Mouse (Mus musculus) intestine, postnatal 0 days (tissue): Measurements from ENCODE around the gene Plin4. TPM values are rescaled to one million over a fixed set of nuclear protein-coding genes. Genes with fewer than 3 reads are reported as not detected.

Experiments
- ATAC-seq: fragments of 200-750 bp; cut with Nextera tagmentation; 2 replicates; pipeline ENCODE4 v1.8.0; 2017; ENCODE audit warnings: mild to moderate bottlenecking, moderate TSS enrichment, moderate library complexity
- H3K27ac ChIP-seq: fragments of 300-500 bp; sonication (generic); 2 replicates; pipeline ENCODE4 v1.5.1; 2014; ENCODE audit warnings: mild to moderate bottlenecking, low read depth, low read length, moderate library complexity
- H3K27me3 ChIP-seq: fragments of 300-500 bp; sonication (generic); replicated peaks from 2 replicates; pipeline ENCODE4 v1.6.1; 2014; ENCODE audit warnings: low read length, mixed read lengths; ENCODE audit not compliant: control insufficient read depth, insufficient read depth
- H3K36me3 ChIP-seq: fragments of 300-500 bp; sonication (generic); 2 replicates; pipeline ENCODE4 v1.6.1; 2014; ENCODE audit warnings: mild to moderate bottlenecking, moderate library complexity; ENCODE audit not compliant: control insufficient read depth, insufficient read depth
- H3K4me1 ChIP-seq: fragments of 300-500 bp; sonication (generic); replicated peaks from 2 replicates; pipeline ENCODE4 v1.6.1; 2014; ENCODE audit warnings: antibody characterized with exemption, low read length, mixed read lengths; ENCODE audit not compliant: control insufficient read depth, insufficient read depth
- H3K4me2 ChIP-seq: fragments of 300-500 bp; sonication (generic); replicated peaks from 2 replicates; pipeline ENCODE4 v1.6.1; 2014; ENCODE audit warnings: low read depth, mild to moderate bottlenecking, moderate library complexity
- H3K4me3 ChIP-seq: fragments of 300-500 bp; sonication (generic); 2 replicates; pipeline ENCODE4 v1.5.1; 2014; ENCODE audit warnings: low read depth, low read length
- H3K9ac ChIP-seq: fragments of 300-500 bp; sonication (generic); 2 replicates; pipeline ENCODE4 v1.6.1; 2014; ENCODE audit warnings: mild to moderate bottlenecking, low read depth, low read length
- H3K9me3 ChIP-seq: fragments of 300-500 bp; sonication (generic); 2 replicates; pipeline ENCODE4 v1.6.1; 2016; ENCODE audit warnings: mixed run types; ENCODE audit not compliant: control insufficient read depth
- CTCF ChIP-seq: sonication (generic); IDR thresholded peaks from 2 replicates; pipeline ENCODE4 v1.5.1; 2016; ENCODE audit warnings: low read depth, mild to moderate bottlenecking, control low read depth, antibody characterized with exemption, moderate library complexity
- WGBS: fragments of 180-500 bp; shearing (Covaris S2); extraction: QIAGEN DNeasy Blood & Tissue Kit; methylation state at CpG from one replicate; pipeline ENCODE4 v1.1.7; 2014; 5-methylcytosine and 5-hydroxymethylcytosine counted together
- polyA plus RNA-seq: library from polyadenylated mRNA; unstranded; fragments of >200 nt; fragmentation: Nextera tagmentation; extraction: Ambion mirVana; gene quantifications from 2 replicates; pipeline ENCODE4 v1.2.1, GENCODE M21; 2015

The Plin4 gene
- polyA plus RNA-seq, 1 experiment from 2014 or later: 0.30 TPM

DNA sequence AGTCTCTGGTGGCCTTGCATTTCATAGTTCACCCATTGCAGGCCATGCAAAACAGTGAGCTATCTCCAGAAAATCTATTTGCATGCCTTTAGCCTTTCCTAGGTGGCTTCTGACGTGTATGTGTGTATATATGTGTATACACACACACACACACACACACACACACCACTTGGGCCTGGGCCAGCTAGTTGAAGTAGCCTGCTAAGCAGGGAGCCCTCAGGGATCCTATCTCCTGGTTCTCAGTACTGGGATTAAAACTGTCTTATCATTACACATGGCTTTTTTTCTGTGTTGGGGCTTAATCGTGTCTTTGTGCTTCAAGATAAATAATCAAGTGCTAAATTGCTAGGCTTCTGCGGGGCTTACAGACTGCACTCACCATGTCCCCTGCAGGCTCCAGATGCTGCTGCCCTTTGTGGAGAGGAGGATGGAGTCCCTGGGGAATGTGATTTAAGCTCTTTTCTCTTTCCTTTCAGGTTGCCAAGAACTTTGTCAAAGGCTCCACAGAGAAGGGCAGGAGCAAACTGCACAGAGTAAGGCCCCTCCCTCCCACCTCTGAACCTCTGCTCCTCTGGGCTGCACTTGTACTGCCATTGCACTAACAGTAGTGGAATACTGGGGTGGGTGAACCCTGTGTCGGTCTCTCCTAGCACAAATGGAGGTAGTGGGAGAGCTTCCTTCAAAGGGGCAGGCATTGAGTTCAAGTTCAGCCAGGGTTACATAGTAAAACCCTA, 53.5 kb downstream of the Plin4 start:
- H3K36me3 ChIP-seq: peaks cover 49% of the 10 kb centered on the region
- no peaks in the 10 kb centered on the region for H3K9me3 ChIP-seq
- WGBS: 60% methylated on average over 4 of the region's 4 CpGs
- no peak for TF ChIP-seq CTCF
- H3K27ac ChIP-seq: no peak overlapping the region
- H3K9ac ChIP-seq: no peak overlapping the region
- no peak overlapping the region for H3K4me2 ChIP-seq
- H3K4me1 ChIP-seq: no peaks in the 10 kb centered on the region
- no peak overlapping the region for H3K4me3 ChIP-seq
- H3K27me3 ChIP-seq: no peaks in the 10 kb centered on the region
- no peak for ATAC-seq

- ATAC-seq: no peak
- no peak overlapping the region for H3K27ac ChIP-seq
- H3K9me3 ChIP-seq: no peaks in the 10 kb centered on the region
- no peaks in the 10 kb centered on the region for H3K27me3 ChIP-seq
- no peak overlapping the region for H3K4me2 ChIP-seq
- H3K4me3 ChIP-seq: no peak overlapping the region
- no peaks in the 10 kb centered on the region for H3K4me1 ChIP-seq
- H3K36me3 ChIP-seq: peaks cover 41% of the 10 kb centered on the region
- no peak overlapping the region for H3K9ac ChIP-seq
- no peak for TF ChIP-seq CTCF
These were observed 54.7 kb downstream of the Plin4 start for GRCm38 (mm10) chr17:56054938-56055337.

GRCm38 (mm10) chr17:56051369-56051768, 58.2 kb downstream of the Plin4 start:
- Histone ChIP-seq H3K4me3 (no peak overlapping the region), H3K36me3 (peaks cover 32% of the 10 kb centered on the region), H3K4me2 (no peak overlapping the region), H3K4me1 (no peaks in the 10 kb centered on the region), H3K27me3 (no peaks in the 10 kb centered on the region), H3K27ac (no peak overlapping the region), H3K9ac (no peak overlapping the region), H3K9me3 (no peaks in the 10 kb centered on the region)
- ATAC-seq: no peak
- WGBS: 80% methylated on average over 5 of the region's 5 CpGs
- no peak for TF ChIP-seq CTCF

Other genes with a start within 250 kb of the Plin4 start
- 4.9 and 5.1 TPM in 2 replicates for gene Zfp119a, start 230.9 kb downstream of the Plin4 start, polyA plus RNA-seq
- 4.8 and 5.0 TPM in 2 replicates for gene Zfp959, start 217.7 kb downstream of the Plin4 start, polyA plus RNA-seq
- 3.4 and 3.7 TPM in 2 replicates for gene Zfp119b, start 160.3 kb downstream of the Plin4 start, polyA plus RNA-seq
- 1.5 and 1.6 TPM in 2 replicates for gene Ebi3, start 157.2 kb downstream of the Plin4 start, polyA plus RNA-seq
- gene Yju2, start 150.7 kb downstream of the Plin4 start, polyA plus RNA-seq: 10.2 and 10.9 TPM in 2 replicates
- gene Shd, start 139.3 kb downstream of the Plin4 start, polyA plus RNA-seq: 2.7 and 2.9 TPM in 2 replicates
- gene Fsd1, start 123.3 kb downstream of the Plin4 start, polyA plus RNA-seq: 3.6 and 4.2 TPM in 2 replicates
- 82.8 and 84.5 TPM in 2 replicates for gene Stap2, start 104.2 kb downstream of the Plin4 start, polyA plus RNA-seq
- gene Mpnd, start 104.1 kb downstream of the Plin4 start, polyA plus RNA-seq: 41.4 and 43.0 TPM in 2 replicates
- gene Sh3gl1, start 73.2 kb downstream of the Plin4 start, polyA plus RNA-seq: 92.3 and 97.0 TPM in 2 replicates
- 4.8 and 5.2 TPM in 2 replicates for gene Chaf1a, start 69.4 kb downstream of the Plin4 start, polyA plus RNA-seq
- 42.5 and 47.7 TPM in 2 replicates for gene Ubxn6, start 34.8 kb downstream of the Plin4 start, polyA plus RNA-seq
- 25.9 and 33.6 TPM in 2 replicates for gene Hdgfl2, start 30.2 kb downstream of the Plin4 start, polyA plus RNA-seq
- 0.10 TPM in 1 of 2 replicates, not detected in the other for gene Plin5, start 7.8 kb upstream of the Plin4 start, polyA plus RNA-seq
- gene Lrg1, start 12.2 kb upstream of the Plin4 start, polyA plus RNA-seq: 3.6 and 3.9 TPM in 2 replicates
- gene Sema6b, start 30.5 kb upstream of the Plin4 start, polyA plus RNA-seq: 0.94 and 1.1 TPM in 2 replicates
- gene Tnfaip8l1, start 52.7 kb upstream of the Plin4 start, polyA plus RNA-seq: 4.6 and 5.1 TPM in 2 replicates
- gene Mydgf, start 74.1 kb upstream of the Plin4 start, polyA plus RNA-seq: 83.5 and 90.5 TPM in 2 replicates
- 10.6 and 12.0 TPM in 2 replicates for gene Dpp9, start 109.1 kb upstream of the Plin4 start, polyA plus RNA-seq
- gene Fem1a, start 147.0 kb upstream of the Plin4 start, polyA plus RNA-seq: 7.0 and 8.0 TPM in 2 replicates
- gene Ticam1, start 167.0 kb upstream of the Plin4 start, polyA plus RNA-seq: 15.8 and 16.0 TPM in 2 replicates
- 521 and 545 TPM in 2 replicates for gene Plin3, start 183.1 kb upstream of the Plin4 start, polyA plus RNA-seq
- not detected in 2 replicates for gene Arrdc5, start 190.5 kb upstream of the Plin4 start, polyA plus RNA-seq
- gene Uhrf1, start 193.5 kb upstream of the Plin4 start, polyA plus RNA-seq: 22.5 and 23.5 TPM in 2 replicates
- 8.1 TPM in 2 replicates for gene Kdm4b, start 216.3 kb upstream of the Plin4 start, polyA plus RNA-seq